Mouse (Mus musculus) CH12.LX (cell line): ENCODE results near the gene Zfp978.
"Not testable (repeated sequence)": the region's sequence is repeated elsewhere in the genome, so short reads cannot be mapped to it uniquely, and the experiment has no call there.

Source experiments
- BHLHE40 ChIP-seq: IDR thresholded peaks from 2 replicates; pipeline ENCODE4 v1.6.1; 2011; ENCODE audit warnings: mild to moderate bottlenecking, low read depth, low read length, improper control_type of control experiment
- CHD2 ChIP-seq: IDR thresholded peaks from 2 replicates; pipeline ENCODE4 v1.6.1; 2011; ENCODE audit warnings: low read length, improper control_type of control experiment
- CTCF ChIP-seq, 2 experiments: IDR thresholded peaks in 1 of 2; conservative IDR thresholded peaks in 1 of 2; 2 replicates each; pipeline ENCODE4 v1.5.1; 2011 to 2012; ENCODE audit warnings: low read depth in 2 of 2, low read length in 2 of 2, improper control_type of control experiment in 1 of 2, inconsistent platforms in 1 of 2, mild to moderate bottlenecking in 1 of 2, moderate library complexity in 1 of 2
- HCFC1 ChIP-seq: IDR thresholded peaks from 2 replicates; pipeline ENCODE4 v1.6.1; 2012; ENCODE audit warnings: low read depth, mild to moderate bottlenecking, inconsistent platforms, low read length, improper control_type of control experiment
- JUND ChIP-seq: conservative IDR thresholded peaks from 2 replicates; pipeline ENCODE4 v1.6.1; 2011; ENCODE audit warnings: low read depth, low read length, improper control_type of control experiment
- MAX ChIP-seq: IDR thresholded peaks from 2 replicates; pipeline ENCODE4 v1.6.1; 2011; ENCODE audit warnings: low read length, improper control_type of control experiment
- MAZ ChIP-seq: IDR thresholded peaks from 2 replicates; pipeline ENCODE4 v1.6.1; 2012; ENCODE audit warnings: low read depth, mild to moderate bottlenecking, inconsistent platforms, low read length, improper control_type of control experiment, moderate library complexity
- NELFE ChIP-seq: IDR thresholded peaks from 2 replicates; pipeline ENCODE4 v1.6.1; 2011; ENCODE audit warnings: low read depth, low read length, improper control_type of control experiment
- POLR2A ChIP-seq: IDR thresholded peaks from 2 replicates; pipeline ENCODE4 v1.6.1; 2011; ENCODE audit warnings: low read depth, mild to moderate bottlenecking, improper control_type of control experiment, low read length
- RCOR1 ChIP-seq: conservative IDR thresholded peaks from 2 replicates; pipeline ENCODE4 v1.6.1; 2012; ENCODE audit warnings: low read depth, mild to moderate bottlenecking, inconsistent platforms, low read length, improper control_type of control experiment
- TCF12 ChIP-seq: IDR thresholded peaks from 2 replicates; pipeline ENCODE4 v1.6.1; 2014; ENCODE audit warnings: low read depth, mild to moderate bottlenecking, inconsistent platforms, low read length, improper control_type of control experiment
- USF1 ChIP-seq: IDR thresholded peaks from 2 replicates; pipeline ENCODE4 v1.6.1; 2014; ENCODE audit warnings: low read depth, mild to moderate bottlenecking, inconsistent platforms, low read length, improper control_type of control experiment
- ZC3H11A ChIP-seq: IDR thresholded peaks from 2 replicates; pipeline ENCODE4 v1.6.1; 2012; ENCODE audit warnings: low read depth, mild to moderate bottlenecking, inconsistent platforms, low read length, improper control_type of control experiment
- ZMIZ1 ChIP-seq: IDR thresholded peaks from 2 replicates; pipeline ENCODE4 v1.6.1; 2012; ENCODE audit warnings: low read depth, mild to moderate bottlenecking, inconsistent platforms, low read length, improper control_type of control experiment

GRCm38 (mm10) chr4:147356042-147356441 is 5.1 kb upstream of the Zfp978 start:
- TF ChIP-seq CTCF (conservative IDR thresholded peaks at IDR 0.05 in 1 of 2, IDR thresholded peaks at IDR 0.05 in 1 of 2; ENCODE audit: low read depth in 2 of 2, low read length in 2 of 2); NELFE; HCFC1; ZMIZ1; BHLHE40; ZC3H11A; JUND; CHD2; POLR2A; MAX; RCOR1; MAZ; USF1; TCF12: not testable (repeated sequence)
